Mouse (Mus musculus): ENCODE data around the gene Gm20498.

- TF ChIP-seq CTCF (IDR thresholded peaks at IDR 0.05; ENCODE audit: control insufficient read depth, insufficient read depth, low read length), result no peak
- TF ChIP-seq POLR2A (IDR thresholded peaks at IDR 0.05; ENCODE audit: borderline replicate concordance, control insufficient read depth, low read depth, low read length), result no peak
Measured at GRCm38 (mm10) chr12:81567931-81568330, 35.2 kb upstream of the Gm20498 start.
